Mouse (Mus musculus) left cerebral cortex, adult 11 months (tissue): ENCODE data around the gene Nkd1.

Experiments
- DNase-seq: peaks from one replicate; pipeline ENCODE4 v3.0.0; 2022; ENCODE audit warnings: low spot score

Nkd1 gene

DNA sequence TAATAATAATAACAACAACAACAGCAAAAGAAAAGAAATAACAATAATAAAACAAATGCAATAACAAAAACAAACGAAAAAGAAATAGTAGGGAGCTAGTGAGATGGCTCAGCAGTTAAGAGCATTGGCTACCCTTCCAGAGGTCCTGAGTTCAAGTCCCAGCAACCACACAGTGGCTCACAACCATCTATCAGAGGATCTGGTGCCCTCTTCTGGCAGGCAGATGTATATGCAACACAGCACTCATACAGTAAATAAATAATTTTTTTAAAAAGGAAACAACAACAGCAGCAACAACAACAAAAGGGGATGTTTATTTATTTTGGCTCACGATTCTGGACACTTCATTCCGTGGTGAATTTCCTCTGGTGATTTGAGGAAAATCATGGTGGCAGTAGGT, 98.4 kb downstream of the Nkd1 start:
- DNase-seq = no peak

DNA sequence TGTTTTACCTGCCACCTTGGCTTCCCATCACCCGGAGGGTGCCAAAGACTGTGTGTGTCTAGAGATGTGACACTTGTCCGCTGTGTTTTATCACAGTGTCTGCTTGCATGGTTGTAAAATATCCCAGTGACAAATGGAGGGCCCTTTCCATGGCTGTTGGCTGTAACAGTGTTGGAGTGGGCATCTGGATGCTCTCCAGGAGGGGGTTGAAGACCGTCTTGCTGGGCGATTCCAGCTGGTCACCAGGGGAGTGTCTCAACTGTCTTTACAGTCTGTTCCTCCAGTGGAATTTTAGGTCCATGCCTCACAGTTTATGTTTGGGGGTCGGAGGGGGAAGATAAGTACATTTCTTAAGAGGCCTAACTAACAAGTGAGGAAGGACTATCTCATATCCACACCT, 99.8 kb downstream of the Nkd1 start:
- DNase-seq = no peak

DNA sequence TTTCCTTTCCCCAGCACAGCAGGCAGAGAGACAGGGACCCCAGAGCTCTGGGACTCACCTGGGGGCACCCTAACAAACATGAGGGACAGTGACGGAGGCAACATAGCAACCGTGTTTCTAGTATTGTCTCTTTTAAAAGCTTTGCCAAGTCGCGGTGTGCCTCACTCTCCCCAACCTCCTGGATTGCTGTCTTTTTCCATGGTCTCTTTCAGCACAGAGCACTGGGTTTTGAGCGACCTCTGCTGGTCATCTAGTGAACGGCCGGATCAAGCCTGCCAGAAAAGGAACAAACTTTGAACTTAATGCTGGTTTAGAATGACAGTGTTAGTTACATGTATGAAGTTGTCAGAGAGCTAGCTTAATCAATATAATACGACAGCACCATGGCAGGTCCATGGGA, 100.3 kb downstream of the Nkd1 start:
- peak; percentile 57 for DNase-seq

DNA sequence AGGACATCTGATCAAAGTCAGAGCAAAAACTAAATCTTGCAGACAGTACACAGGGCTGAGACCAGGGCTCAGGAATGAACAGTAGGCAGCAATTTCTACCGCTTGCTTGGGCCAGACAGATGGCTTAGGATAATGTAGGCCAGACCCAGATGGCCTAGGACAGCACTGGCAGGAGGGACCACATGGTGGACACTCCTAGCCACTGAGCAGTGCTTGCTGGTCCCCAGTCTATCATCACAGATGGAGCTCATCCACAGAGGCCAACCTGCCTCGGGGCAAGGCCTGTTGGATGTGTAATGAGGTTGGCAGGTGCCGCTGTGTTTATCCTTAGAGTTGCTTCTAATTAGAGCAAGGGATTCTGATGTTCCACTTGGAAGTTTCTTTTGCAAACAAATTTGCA, 102.2 kb downstream of the Nkd1 start:
- no peak for DNase-seq

DNA sequence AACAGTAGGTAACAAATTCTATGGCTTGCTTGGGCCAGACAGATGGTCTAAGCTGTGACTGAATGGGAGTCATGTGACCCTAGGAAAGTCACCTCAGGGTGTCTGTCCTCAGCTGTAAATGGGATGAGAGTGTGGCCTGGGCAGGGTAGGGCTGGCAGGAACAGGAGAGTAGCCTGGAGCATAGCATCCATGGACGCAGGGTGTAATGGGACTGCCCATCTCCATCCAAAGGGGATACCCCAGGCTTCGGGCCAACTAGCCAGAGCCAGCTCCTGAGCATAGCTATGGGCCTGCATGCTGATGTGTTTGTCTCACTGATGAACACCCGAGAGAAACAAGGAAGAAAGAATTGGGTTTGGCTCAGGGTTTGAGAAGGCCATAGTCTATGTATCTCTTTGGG, 103.1 kb downstream of the Nkd1 start:
- no peak for DNase-seq

DNA sequence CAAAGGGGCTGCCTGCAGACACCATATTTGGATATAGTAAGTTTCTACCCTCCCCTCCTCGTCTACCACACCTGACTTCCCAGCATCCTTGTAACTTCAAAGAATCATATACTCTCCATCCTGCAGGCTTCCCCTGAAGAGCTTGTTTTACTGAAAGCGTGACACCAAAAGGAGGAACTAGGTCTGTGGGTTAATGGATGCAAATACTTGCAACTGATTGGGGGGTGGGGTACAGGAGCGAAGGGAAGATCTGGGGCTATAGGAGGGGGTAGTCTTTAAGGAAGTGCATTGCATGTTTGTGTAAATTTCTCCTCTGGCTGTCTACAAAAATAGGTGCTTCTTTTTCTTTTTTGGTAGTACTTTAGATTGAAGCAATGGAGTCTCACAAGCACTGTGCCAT, 105.3 kb downstream of the Nkd1 start:
- no peak for DNase-seq

DNA sequence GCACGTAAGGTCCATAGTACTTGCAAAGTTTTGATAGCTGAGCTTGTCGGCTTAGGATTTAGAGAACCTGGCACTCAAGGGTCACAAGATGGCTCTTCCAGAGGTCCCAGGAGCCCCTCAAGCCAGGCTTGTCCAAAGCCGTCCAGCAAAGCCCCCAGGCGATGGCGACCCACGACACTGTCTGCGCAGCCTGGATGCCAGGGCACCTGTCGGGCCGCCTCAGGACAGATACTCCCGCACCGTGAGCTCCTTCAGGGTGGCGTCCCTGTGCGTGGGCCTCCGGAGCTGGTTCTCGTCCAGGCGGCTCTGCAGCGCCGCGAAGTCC, 105.7 kb downstream of the Nkd1 start:
- DNase-seq = no peak

DNA sequence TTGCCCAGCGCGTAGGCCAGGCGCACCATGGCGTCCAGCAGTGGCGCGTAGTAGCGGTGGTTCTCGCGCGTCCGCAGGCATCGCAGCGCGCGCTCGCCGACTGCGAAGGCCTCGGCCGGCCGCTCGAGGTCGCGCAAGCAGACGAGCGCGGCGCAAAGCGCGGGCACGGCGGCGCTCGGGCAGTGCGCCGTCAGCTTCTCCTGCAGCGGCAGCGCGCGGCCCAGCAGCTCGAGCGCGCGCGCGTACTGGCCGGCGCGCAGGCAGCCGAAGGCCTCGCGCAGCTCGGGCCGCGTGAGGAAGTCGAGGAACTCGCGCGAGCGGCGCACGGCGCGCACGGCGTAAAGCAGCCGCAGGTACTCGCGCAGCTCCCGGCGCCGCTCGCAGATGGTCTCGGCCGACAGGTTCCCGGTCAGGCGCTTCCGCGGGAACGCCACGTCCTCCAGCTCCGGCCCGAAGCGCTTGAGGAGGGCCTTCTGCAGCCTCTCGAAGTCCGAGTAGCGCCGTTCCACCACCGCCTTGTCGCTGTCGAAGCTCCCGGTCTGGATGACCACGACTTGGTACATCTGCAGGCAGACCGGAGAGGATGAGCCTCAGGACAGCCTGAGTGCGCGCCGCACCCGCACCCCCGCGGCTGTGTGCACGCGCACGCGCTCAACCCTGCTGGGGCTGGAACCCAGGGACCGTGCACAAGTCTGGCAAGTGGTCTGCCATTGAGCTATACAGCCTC, 106.3 kb downstream of the Nkd1 start:
- peak; percentile 76 for DNase-seq

DNA sequence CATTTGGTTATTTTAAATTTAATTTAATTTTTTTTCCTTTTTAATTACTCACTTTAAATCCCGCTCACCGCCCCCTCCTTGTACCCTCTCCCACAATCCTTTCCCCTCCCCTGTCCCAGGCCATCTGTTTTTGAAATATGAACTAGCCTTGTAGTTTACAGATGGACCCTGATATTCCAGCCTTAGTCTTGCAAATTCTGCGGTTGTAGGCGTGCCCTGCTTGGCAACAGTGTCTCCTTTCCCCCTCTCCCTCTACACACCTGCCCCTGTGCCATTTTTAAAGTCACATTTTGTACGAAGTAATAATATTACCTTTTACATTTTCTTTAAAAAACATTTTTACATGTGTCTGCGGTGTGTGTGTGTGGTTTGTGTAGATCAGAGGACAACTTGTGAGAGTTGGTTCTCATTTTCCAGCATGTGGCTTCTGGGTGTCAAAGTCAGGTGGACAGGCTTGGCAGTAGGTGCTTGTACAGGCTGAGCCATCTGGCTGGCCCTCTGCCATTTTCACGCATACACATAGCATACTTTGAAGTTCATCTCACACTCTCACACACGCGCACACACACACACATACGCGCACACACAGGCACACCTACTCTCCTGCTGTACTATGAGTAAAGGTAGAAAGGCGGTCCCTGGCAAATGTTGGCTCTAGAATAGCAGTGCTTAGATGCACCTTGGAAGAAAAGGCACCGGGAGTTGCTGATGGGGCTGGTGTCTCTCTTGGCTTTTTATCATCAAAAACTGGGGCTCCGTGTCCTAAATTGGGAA, 107.0 kb downstream of the Nkd1 start:
- DNase-seq = no peak

DNA sequence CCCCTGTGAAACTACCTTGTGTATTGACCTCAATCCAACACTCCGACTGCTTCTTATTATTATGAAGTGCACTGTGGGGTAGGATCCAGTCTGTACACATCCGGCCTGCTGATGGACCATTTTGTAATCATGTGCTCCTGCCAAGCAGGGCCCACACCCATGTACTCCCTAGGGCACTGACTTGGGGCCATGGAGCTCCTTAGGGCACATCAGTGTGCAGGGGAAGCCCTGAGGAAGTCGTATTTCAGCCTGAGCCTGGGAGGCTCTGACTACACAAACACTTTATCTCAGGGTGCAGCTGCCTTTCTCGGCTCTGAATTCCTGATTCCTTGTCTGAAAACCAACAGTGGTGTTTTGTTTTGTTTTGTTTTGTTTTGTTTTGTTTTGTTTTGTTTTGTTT, 109.1 kb downstream of the Nkd1 start:
- no peak for DNase-seq

DNA sequence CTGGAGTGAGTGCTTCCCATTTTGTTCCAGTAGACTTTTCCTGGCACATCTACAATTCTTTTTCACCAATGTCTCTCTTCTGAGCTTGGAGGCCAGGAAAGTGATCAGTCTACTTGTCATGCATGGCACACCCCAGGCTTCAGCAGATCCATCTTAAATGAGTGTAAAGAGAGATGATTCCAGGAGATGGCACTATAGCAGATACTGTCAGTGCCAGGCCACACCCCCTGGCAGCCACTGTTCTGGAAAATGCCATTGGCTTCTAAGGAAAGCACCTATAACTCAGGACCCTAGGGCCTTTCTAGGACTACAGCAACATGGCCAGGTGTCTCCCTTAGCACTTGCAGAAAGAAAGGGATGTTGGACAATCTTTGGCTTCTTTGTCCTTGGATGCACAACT, 109.9 kb downstream of the Nkd1 start:
- DNase-seq = no peak

DNA sequence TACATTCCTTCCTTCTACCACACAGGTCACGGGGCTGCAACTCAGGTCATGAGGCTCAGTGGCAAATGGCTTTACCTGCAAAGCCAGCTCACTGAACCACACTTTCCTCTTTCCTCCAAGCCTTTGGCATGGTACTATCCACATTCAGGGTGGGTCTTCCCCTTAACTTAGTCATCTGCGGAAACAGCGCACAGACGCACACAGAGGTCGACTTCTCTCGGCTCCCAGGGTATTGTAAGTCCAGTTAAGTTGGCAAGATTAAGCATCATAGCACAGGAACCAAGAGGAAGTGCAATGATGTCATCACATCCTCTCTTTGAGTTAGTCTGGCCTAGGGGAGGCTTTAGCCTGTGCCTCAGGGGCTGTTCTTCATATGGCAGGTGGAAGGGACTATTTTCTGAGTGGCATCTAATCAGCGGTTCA, 112.2 kb downstream of the Nkd1 start:
- DNase-seq = no peak

DNA sequence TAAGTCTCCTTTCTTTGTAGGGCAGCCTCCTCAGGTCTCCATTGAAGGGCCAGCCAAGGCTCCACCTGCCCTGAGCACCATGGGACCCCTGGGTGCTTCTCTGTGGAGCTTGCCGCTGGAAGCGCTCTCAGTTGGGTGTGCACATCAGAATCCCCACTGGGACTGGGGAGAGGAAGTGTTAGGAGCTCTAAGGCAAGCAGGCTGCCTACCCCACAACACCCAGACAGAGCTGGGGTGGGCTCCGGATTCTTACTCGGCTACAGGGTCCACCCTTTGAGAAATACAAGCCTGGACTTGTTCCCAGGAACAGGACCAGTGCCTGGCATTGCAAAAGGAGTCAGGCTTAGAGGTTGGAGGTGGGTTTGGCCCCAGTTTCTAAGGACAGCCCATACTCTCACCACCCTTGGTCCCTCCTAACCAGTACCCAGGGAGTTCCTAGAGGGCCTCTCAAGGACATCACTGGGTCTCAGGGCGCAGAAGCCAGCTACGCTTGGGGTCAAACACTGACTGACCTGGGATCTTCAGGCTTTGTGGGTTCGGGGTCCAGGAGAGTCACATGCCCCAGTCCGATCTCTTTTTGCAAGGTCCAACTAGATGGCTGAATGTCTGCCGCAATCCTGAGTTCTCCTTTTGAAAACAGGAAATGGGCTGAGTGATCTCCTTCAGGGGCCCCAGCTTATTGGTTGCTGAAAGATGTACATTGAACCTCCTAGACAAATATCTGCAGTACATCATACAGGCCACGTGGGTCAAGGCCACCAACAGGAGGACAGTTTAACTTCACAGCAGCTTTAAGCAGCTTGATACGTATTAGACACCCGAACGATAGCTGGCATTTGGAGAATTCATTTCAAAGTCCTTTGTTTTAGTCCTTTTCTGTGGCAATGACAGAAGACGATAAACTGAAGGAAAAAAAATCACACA, 114.6 kb downstream of the Nkd1 start, which contains the start of gene Snx20:
Gene Snx20, minus strand, starts transcription at position 655 of the 924 bp plus-strand sequence.
- DNase-seq = no peak

DNA sequence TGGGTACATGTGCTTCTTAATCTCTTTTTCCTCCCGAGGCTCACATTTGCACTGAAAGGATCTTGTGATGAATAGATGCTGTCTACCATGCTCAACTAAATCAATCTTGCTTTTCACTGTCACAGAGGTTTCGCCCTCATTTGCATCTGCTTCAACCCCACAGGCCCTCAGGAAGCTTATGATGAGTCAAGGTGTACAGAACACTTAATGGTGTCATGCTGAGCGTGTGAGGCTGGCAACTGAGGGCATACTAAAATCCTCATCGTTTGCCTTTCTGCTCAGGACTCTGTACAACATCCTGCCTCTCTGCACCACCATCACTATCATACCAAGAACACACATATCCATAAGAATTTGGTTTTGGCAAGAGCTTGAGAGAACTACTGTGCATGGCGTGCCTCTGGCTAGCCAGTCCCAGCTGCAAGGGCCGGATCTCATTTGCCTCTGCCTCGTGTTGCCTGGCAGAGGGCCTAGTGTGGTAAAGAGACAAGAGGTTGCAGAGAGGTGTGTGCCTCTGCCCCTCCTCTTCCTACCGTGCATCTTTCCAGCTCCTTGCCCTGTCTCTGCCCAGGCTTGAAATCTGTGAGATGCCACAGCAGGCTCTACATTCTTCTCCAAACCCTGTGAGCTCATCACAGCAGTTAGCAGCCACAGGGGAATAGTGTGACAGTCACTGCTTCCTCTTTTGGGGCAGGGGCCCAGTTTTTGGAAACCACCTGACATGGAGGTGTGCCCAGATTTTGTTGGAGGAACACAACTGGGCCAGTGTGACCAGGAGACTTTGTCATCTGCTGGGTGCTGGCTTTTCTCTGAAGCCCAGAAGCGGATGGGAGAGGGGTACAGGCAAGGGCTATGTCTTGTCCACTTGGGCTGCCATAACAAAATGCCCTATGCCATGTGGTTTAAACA, 116.2 kb downstream of the Nkd1 start:
- DNase-seq = no peak

DNA sequence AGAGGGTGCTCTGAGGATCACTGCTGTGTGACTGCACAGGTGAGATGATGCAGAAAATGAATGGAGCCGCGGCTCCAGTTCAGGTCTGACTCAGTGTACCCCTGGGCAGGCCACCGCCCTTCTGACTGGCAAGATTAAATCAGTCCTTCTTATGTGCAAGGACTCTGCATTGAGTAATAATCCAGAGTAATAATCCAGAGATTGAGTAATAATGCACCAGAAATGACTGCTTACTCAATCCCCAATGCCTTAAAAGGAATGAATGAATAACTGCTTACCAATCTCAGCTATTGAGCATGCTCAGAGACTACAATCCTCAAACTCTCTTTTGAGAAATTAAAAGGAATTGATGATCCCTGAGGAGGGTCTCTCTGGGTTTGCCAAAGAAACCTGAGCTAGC, 117.8 kb downstream of the Nkd1 start:
- no peak for DNase-seq

DNA sequence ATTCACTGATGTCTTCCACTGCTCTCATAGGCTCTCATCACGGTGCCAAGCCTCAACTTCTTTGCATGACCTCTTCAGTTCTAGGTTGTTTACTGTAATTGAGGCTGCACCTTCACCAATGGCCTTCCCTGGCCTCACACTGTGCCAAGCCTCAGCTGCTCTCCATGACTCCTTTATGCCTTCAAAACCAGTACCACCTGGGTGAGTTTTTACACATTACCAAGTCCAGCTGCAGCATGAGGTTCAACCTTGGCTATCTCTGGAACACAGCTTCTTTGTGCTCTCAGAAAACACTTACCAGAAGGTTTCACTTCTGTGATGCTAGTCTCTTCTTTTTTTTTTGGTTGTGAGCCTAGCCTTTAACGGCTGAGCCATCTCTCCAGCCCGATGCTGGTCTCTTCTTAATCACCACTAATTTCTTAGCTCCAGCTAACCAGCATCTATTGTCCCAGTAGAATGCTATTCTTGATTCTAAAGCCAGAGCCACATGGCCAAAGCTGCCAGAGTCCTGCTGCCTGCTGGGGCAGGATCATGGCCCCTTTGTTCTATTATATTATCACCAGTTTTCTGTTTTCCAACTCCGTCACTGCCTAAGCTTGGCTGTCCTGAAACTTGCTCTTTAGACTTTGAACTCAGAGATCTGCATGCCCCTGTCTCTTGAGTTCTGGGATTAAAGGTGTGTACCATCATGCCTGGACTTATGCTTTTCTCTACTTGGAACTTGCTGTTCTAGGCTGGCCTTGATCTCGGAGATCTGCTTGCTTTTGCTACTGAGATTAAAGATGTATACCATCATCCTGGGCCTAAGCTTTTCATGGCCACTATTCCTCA, 121.8 kb downstream of the Nkd1 start:
- DNase-seq = no peak
